Mouse (Mus musculus) intestine, postnatal 0 days (tissue): Measurements from ENCODE around the gene Wdr90. TPM values are rescaled to one million over a fixed set of nuclear protein-coding genes. Genes with fewer than 3 reads are reported as not detected.

Experiments
- ATAC-seq: fragments of 200-750 bp; cut with Nextera tagmentation; 2 replicates; pipeline ENCODE4 v1.8.0; 2017; ENCODE audit warnings: mild to moderate bottlenecking, moderate TSS enrichment, moderate library complexity
- H3K27ac ChIP-seq: fragments of 300-500 bp; sonication (generic); 2 replicates; pipeline ENCODE4 v1.5.1; 2014; ENCODE audit warnings: mild to moderate bottlenecking, low read depth, low read length, moderate library complexity
- H3K27me3 ChIP-seq: fragments of 300-500 bp; sonication (generic); replicated peaks from 2 replicates; pipeline ENCODE4 v1.6.1; 2014; ENCODE audit warnings: low read length, mixed read lengths; ENCODE audit not compliant: control insufficient read depth, insufficient read depth
- H3K36me3 ChIP-seq: fragments of 300-500 bp; sonication (generic); 2 replicates; pipeline ENCODE4 v1.6.1; 2014; ENCODE audit warnings: mild to moderate bottlenecking, moderate library complexity; ENCODE audit not compliant: control insufficient read depth, insufficient read depth
- H3K4me1 ChIP-seq: fragments of 300-500 bp; sonication (generic); replicated peaks from 2 replicates; pipeline ENCODE4 v1.6.1; 2014; ENCODE audit warnings: antibody characterized with exemption, low read length, mixed read lengths; ENCODE audit not compliant: control insufficient read depth, insufficient read depth
- H3K4me2 ChIP-seq: fragments of 300-500 bp; sonication (generic); replicated peaks from 2 replicates; pipeline ENCODE4 v1.6.1; 2014; ENCODE audit warnings: low read depth, mild to moderate bottlenecking, moderate library complexity
- H3K4me3 ChIP-seq: fragments of 300-500 bp; sonication (generic); 2 replicates; pipeline ENCODE4 v1.5.1; 2014; ENCODE audit warnings: low read depth, low read length
- H3K9ac ChIP-seq: fragments of 300-500 bp; sonication (generic); 2 replicates; pipeline ENCODE4 v1.6.1; 2014; ENCODE audit warnings: mild to moderate bottlenecking, low read depth, low read length
- H3K9me3 ChIP-seq: fragments of 300-500 bp; sonication (generic); 2 replicates; pipeline ENCODE4 v1.6.1; 2016; ENCODE audit warnings: mixed run types; ENCODE audit not compliant: control insufficient read depth
- CTCF ChIP-seq: sonication (generic); IDR thresholded peaks from 2 replicates; pipeline ENCODE4 v1.5.1; 2016; ENCODE audit warnings: low read depth, mild to moderate bottlenecking, control low read depth, antibody characterized with exemption, moderate library complexity
- WGBS: fragments of 180-500 bp; shearing (Covaris S2); extraction: QIAGEN DNeasy Blood & Tissue Kit; methylation state at CpG from one replicate; pipeline ENCODE4 v1.1.7; 2014; 5-methylcytosine and 5-hydroxymethylcytosine counted together
- polyA plus RNA-seq: library from polyadenylated mRNA; unstranded; fragments of >200 nt; fragmentation: Nextera tagmentation; extraction: Ambion mirVana; gene quantifications from 2 replicates; pipeline ENCODE4 v1.2.1, GENCODE M21; 2015

The Wdr90 gene
- polyA plus RNA-seq, 1 experiment from 2014 or later, result 2.5 TPM

- H3K4me1 ChIP-seq, result no peaks in the 10 kb centered on the region; the same call in 1 of the 2 replicates
- H3K27me3 ChIP-seq, result peaks cover 35% of the 10 kb centered on the region
- H3K4me3 ChIP-seq, result no peak overlapping the region
- 82% methylated on average over 11 of the region's 11 CpGs for WGBS
- no peak overlapping the region for H3K4me2 ChIP-seq
- no peak overlapping the region for H3K27ac ChIP-seq
- H3K9me3 ChIP-seq, result no peaks in the 10 kb centered on the region
- H3K36me3 ChIP-seq, result no peaks in the 10 kb centered on the region
- no peak for TF ChIP-seq CTCF
- ATAC-seq, result no peak
- H3K9ac ChIP-seq, result no peak overlapping the region
Measured at GRCm38 (mm10) chr17:25817662-25818061, 43.6 kb downstream of the Wdr90 start.

GRCm38 (mm10) chr17:25813471-25813870 lies 47.8 kb downstream of the Wdr90 start:
- H3K9ac ChIP-seq, result no peak overlapping the region
- 0 out of 2 replicates have a peak overlapping the region, but pooled peaks have one; percentile 13 for H3K4me2 ChIP-seq
- H3K9me3 ChIP-seq, result no peaks in the 10 kb centered on the region
- no peak overlapping the region for H3K27ac ChIP-seq
- H3K27me3 ChIP-seq, result peaks cover 39% of the 10 kb centered on the region
- WGBS, result 1% methylated on average over 20 of the region's 20 CpGs
- no peaks in the 10 kb centered on the region; the same call in 1 of the 2 replicates for H3K4me1 ChIP-seq
- 0 out of 2 replicates have a peak, but pooled peaks have one; percentile 29 for ATAC-seq
- no peaks in the 10 kb centered on the region for H3K36me3 ChIP-seq
- peak; percentile 81 for TF ChIP-seq CTCF
- H3K4me3 ChIP-seq, result no peak overlapping the region

GRCm38 (mm10) chr17:25810890-25811289 lies 50.4 kb downstream of the Wdr90 start:
- no peak for TF ChIP-seq CTCF
- no peak for ATAC-seq
- Histone ChIP-seq H3K27me3 (peaks cover 32% of the 10 kb centered on the region), H3K36me3 (no peaks in the 10 kb centered on the region), H3K27ac (no peak overlapping the region), H3K4me1 (no peaks in the 10 kb centered on the region; the same call in 1 of the 2 replicates), H3K9me3 (no peaks in the 10 kb centered on the region), H3K4me3 (no peak overlapping the region), H3K4me2 (no peak overlapping the region), H3K9ac (no peak overlapping the region)
- WGBS, result 67% methylated on average over 4 of the region's 4 CpGs

GRCm38 (mm10) chr17:25809606-25810340 lies 51.5 kb downstream of the Wdr90 start:
- Histone ChIP-seq H3K4me2 (peak overlapping the region; percentile 92), H3K27me3 (peaks cover 32% of the 10 kb centered on the region), H3K9me3 (no peaks in the 10 kb centered on the region), H3K27ac (no peak overlapping the region), H3K4me3 (peak overlapping the region; percentile 51), H3K4me1 (no peaks in the 10 kb centered on the region; the same call in 1 of the 2 replicates), H3K9ac (0 out of 2 replicates have a peak overlapping the region, but pooled peaks have one; percentile 17), H3K36me3 (no peaks in the 10 kb centered on the region)
- peak; percentile 4; the same call in 1 of the 2 replicates for ATAC-seq
- WGBS, result 15% methylated on average over 25 of the region's 25 CpGs
- TF ChIP-seq CTCF, result no peak

- H3K27ac ChIP-seq, result no peak within 1 kb of the TSS
- H3K4me1 ChIP-seq, result no peaks in the 10 kb centered on the region; the same call in 1 of the 2 replicates
- WGBS, result under 1% methylated on average over 92 of the region's 100 CpGs
- no peaks in the 10 kb centered on the region for H3K9me3 ChIP-seq
- peak within 1 kb of the TSS; percentile 92 for H3K4me2 ChIP-seq
- peak; percentile 58 for TF ChIP-seq CTCF
- no peaks in the 10 kb centered on the region for H3K36me3 ChIP-seq
- H3K27me3 ChIP-seq, result peaks cover 32% of the 10 kb centered on the region
- H3K4me3 ChIP-seq, result peak within 1 kb of the TSS; percentile 51
- ATAC-seq, result peak; percentile 63
- H3K9ac ChIP-seq, result 0 out of 2 replicates have a peak within 1 kb of the TSS, but pooled peaks have one; percentile 17
Measured at GRCm38 (mm10) chr17:25808789-25809605, 52.3 kb downstream of the Wdr90 start, which contains the start of gene Fbxl16. TSS of gene Fbxl16 (plus strand) at chr17:25809085.

GRCm38 (mm10) chr17:25808028-25808427 lies 53.3 kb downstream of the Wdr90 start:
- H3K36me3 ChIP-seq, result no peaks in the 10 kb centered on the region
- 51% methylated on average over 5 of the region's 5 CpGs for WGBS
- H3K4me3 ChIP-seq, result no peak overlapping the region

More at GRCm38 (mm10) chr17:25808028-25808427, 53.3 kb downstream of the Wdr90 start:
- TF ChIP-seq CTCF, result no peak
- no peaks in the 10 kb centered on the region for H3K4me1 ChIP-seq
- no peak overlapping the region for H3K9ac ChIP-seq
- peaks cover 28% of the 10 kb centered on the region for H3K27me3 ChIP-seq
- no peak overlapping the region for H3K27ac ChIP-seq
- H3K9me3 ChIP-seq, result no peaks in the 10 kb centered on the region
- ATAC-seq, result no peak
- H3K4me2 ChIP-seq, result peak overlapping the region; percentile 92; the same call in 1 of the 2 replicates
